Mouse (Mus musculus) testis, postnatal 10 days (tissue): ENCODE results near the gene Sec11a.
"Not testable (repeated sequence)": the region's sequence is repeated elsewhere in the genome, so short reads cannot be mapped to it uniquely, and the experiment has no call there.

ENCODE experiments used
- DNase-seq: peaks from one replicate; pipeline ENCODE4 v3.0.0; 2021; ENCODE audit warnings: low spot score

Sec11a gene

DNA sequence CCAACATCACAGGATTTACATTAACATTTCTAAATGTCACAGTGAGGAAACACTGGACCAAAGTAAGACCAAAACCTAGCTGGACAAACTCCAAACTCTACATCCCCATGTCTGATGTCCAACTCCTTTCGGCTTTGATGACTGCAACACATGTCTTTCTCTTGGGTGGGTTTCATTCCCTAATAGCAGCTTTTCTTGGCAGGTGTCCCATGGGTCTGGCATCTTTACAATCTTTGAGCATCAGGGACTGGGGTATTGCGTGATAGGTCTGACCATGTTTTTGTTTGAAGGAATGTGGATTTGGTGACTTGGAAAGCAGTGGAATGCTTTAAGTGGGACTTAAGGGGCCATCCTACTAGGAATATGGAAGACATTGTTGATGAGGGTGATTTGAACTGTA, 9.3 kb upstream of the Sec11a start:
- no peak for DNase-seq

DNA sequence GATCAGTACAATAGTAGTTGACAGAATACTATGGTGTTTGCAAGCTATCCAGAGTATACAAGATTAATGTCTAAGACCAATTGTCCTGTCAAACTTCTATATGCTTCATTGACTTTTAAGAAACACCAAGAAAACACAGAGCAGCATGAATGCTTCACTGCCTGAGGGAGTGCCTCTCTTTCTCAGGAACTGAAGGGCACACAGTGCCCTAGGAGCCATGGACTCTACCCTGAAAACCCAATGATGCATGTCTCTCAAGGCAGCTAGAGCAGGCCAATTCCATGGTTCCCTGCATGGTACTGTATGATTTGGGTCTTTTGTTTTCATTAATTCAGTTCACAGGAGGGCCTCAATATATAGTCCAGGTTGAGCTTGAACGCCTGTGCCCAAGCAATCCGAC, 6.7 kb upstream of the Sec11a start:
- no peak for DNase-seq

DNA sequence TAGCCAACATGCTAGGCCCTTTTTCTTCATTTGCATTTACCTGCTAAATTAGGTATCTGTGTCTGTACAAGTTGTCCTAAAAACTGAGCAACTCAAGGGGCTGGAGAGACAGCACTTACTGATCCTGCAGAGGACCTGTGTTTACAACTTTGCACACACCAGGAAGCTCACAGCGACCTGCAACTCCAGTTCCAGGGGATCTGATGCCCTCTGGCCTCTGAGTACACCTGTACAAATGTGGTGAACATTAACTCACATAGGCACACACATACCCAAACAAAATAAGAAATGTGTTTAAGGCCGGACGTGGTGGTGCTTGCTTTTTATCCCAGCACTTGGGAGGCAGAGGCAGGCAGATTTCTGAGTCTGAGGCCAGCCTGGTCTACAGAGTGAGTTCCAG, 4.6 kb upstream of the Sec11a start:
- no peak for DNase-seq

DNA sequence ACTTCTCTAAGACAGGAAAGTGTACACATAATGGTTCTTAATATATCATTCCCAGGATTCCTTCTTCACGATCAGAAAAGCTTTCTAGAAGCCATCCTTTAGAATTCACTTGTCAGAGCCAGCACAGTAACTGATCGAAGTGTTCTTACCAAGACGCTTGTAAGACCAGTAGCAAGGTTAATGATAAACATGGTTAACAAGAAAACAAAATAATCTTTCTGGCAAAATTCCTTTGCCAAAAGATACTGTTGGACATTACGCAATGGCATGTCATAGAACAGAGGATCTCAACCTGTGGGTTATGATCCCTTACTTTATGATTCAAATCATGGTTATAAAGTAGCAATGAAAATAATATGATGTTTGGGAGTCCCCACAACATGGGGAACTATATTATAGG, 3.9 kb upstream of the Sec11a start:
- DNase-seq, result no peak

DNA sequence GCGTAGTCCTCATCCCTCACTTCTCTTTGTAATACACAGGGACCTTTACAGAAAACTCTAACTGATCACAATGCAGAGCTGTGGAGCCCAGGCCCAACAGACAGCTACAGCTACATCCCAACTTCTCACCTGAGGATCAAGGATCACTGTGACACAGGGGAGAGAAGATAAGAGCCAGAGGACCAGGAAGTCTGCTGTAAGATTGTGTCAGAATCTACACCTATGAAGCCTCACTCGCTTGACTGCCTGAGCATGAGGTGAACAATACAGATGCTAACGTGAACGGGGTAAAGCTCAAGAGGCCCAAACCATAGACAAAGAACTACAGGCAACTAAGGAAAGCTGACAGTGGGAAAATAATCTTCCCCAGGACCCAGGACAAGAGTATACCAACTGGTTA, 7.8 kb downstream of the Sec11a start:
- no peak for DNase-seq

DNA sequence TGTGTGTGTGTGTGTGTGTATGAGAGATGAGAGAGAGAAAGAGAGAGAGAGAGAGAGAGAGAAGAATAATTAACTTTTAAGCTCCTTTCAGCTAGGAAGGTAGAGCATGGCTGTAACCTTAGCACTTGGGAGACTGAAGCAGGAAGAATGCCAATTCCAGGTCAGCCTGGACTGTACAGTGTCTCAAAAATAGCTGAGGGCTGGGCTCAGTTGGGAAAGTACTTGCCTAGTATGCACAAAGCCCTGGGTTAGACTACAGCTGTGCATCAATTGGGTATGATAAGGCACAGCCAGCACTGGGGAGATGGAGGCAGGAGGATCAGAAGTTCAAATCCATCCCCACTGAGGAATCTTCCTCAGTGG, 10.3 kb downstream of the Sec11a start:
- DNase-seq, result not testable (repeated sequence)

DNA sequence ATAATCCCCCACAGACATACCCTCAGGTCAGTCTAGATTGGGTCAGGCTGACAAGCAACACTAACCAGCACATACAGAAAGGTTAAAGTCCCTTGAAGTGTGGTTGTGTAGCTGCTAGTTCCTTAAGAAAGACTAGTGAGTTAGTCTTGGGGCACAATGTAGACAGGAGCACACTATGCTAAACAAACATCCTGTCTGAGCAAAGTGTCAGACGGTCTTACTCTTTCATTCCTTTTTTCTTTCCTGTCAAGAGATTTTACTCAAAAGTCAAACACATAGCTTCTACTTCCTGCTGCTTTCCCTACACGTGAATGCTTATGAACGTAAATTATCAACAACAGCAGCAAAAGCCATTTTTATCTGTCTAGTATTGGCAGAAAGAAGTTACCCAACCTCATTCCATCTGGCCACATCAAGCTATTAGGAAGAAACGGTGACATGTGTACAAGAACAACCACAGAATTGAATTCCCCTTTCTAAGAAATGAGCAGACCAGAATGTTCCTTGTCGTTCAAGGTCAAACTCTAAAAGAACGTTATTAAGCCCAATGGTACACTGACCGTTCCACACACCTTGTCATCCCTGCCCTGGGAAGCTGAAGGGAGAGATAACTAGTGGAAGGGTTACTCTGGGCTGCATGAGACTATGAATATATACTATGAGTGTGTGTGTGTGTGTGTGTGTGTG, 10.8 kb downstream of the Sec11a start:
- DNase-seq, result not testable (repeated sequence)

DNA sequence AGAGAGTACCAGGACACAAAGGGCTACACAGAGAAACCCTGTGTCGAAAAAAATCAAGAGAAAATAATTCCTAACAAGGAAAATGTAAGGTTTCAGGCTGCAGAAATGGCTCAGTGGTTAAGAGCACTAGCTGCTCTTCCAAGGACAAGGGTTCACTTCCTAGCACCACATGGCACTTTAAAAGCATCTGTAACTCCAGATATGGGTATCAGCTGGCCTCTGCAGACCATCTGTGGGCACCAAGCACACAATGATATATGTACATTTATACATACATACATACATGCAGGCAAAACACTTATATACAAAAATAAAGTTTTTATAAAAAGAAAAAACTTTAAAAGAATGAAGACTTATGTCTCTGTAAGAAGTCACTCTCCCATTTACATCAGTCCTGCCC, 11.7 kb downstream of the Sec11a start:
- no peak for DNase-seq

DNA sequence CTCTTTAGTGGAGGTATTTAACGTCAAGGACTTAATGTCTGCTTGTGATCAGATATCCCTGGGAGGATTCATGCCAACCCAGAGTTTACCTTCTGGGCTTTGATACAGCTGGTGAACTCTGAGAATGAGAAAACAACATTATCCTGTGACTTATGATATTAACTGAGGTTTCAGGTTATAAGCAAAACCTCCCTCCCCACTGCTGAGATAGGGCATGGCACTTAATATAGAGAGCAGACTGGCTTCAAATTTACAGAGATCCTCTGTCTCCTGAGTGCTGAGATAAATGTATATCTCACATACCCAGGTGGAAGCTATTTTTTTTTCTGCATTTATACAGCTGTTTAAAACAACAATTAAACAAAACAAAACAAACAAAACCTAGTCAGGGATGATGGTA, 14.8 kb downstream of the Sec11a start:
- no peak for DNase-seq

DNA sequence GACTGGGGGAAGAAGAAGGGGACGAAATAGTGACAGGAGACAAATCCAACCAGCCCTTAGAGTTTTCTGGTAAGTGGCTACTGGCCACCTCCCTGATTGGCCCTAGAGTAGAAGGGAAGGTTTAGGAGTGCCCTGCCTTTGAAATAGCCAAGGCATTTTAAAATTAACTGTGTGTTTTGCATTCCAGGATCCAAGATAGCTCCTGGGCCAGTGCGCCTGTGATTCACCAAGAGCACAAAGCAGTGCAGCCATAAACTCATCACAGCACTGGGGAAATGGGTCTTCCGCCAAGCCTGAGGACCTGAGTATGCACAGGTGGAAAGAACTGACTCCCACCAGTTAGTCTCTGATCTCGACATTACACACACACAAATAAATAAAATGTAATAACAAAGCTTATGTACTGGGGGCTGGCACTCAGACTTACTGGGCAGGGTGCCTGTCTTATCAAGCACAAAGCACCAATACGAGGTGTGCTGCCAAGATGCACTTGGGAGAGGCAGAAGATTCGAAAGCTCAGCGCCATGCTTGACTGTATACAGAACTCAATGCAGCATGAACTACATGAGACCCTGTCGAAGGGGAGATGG, 15.9 kb downstream of the Sec11a start:
- no peak for DNase-seq

DNA sequence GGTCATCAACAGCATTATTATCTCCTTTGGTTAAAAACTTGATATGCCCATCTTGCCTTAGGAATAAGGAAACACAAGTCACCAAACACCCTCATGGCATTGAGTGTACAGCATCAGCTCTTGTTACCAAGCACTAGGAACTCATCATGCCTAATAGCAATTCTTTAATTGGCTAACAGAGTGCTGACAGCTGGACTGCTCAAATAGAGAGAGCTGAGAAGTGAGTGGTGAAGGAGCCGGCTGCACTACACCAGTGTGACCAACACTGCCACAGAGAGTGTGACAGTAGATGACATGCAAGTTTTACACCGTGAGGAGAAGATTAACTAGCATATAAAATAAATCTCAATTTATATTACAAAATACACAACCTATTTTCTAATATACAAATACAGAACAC, 24.4 kb downstream of the Sec11a start:
- DNase-seq, result no peak

DNA sequence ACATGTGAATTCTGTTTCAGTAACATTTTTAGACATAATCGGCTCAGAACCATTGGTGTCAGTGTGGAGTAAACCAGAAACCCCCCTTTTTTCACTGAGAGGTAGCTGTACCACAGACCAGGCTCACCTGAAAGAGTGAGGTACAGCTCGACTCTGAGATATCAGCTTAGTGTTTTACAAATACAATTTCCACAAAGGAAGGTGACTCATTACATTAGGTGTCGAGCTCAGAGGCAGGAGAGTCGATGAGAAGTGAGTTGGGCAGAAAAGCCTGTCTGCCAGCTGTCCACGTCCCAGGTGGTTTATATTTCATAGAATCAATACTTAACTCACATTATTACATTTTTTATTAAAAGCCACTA, 28.0 kb downstream of the Sec11a start:
- DNase-seq, result no peak

DNA sequence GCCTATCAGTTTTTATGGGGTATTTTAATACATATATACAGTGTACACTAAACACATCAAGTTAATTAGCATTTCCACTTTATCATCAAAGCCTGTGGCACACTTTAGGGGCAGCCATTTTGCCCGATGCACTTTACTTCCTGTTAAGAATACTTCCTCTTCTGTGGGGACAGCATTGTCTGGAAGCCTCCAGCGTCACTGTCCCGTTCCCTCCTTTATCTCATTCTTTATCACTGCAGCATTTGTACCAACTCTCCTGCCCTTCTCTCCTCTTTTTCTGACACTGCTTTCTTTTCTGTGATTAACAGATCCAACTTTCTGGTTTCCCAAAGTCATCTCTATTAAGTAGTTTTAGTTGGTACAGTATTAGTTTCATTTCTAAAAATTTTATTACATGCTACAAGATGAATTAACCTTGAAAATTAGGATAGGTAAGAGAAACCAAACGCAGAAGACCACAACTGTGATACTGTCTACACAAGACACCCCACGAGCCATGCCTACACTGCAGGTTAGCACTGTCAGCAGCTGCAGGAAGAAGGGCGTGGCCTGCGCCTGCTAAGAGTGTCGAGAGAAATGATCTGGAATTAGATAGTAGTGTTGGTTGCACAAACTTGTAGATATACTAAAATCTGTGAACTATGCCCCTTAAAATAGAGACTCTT, 28.5 kb downstream of the Sec11a start:
- DNase-seq, result no peak

DNA sequence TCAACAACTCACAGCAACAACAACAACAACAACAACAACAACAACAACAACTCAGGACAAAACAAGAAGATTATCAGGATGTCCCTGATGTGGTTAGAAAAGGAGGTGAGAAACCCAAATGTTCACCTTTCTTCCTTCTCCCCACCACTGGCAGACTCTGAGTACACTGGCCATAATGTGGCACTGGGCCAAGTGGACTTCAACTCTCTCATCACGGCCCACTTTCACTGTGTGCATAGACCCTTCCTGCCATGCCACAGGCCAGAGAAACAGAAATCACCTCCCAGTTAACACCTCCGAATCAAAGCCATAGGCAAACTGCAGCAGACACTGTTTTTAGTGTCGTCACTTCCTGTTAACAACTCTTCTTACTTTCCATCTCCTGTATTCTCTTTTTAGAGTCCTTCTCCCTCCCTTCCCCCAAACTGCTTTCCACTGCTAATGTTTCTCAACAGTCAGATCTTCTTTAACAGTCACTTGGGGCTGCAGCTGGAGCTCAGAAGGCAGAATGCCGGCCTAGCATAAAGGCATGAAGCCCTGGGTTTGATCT, 29.6 kb downstream of the Sec11a start:
- no peak for DNase-seq

DNA sequence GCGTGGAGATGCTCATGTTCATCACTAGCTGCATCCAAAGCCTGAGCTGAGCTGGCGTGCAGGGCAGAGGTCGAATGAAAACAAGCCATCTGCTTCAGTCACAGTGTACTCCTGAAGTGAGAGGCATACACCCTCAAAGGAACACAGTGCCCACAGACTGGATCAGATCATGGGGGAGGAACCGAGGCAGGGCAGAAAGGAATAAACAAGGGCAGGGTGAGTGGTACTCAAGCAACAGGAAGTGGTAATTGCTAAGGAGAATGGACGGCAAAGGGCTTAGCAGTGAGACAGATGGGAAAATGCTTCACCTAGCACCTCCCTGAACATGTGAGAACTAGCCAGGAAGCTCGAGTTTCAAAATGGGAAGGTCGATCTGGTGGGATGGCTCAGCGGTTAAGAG, 35.1 kb downstream of the Sec11a start:
- no peak for DNase-seq

DNA sequence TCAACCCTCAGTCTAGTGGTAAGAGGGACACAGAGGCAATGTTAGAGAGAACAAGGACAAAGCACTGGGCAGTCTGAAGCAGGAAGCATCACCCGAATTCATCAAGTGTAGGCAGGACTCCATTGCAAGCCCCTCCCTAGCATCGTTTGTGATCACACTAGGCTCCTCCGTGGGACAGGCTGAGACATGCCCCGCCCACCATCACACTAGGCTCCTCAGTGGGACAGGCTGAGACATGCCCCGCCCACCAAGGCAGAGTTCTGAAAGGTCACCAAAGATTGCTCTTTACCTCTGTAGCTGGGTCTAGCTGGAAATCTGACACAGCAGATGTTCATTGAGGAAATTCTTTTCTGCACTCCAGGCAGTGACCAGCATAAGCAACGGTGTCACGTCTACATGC, 36.5 kb downstream of the Sec11a start:
- no peak for DNase-seq

DNA sequence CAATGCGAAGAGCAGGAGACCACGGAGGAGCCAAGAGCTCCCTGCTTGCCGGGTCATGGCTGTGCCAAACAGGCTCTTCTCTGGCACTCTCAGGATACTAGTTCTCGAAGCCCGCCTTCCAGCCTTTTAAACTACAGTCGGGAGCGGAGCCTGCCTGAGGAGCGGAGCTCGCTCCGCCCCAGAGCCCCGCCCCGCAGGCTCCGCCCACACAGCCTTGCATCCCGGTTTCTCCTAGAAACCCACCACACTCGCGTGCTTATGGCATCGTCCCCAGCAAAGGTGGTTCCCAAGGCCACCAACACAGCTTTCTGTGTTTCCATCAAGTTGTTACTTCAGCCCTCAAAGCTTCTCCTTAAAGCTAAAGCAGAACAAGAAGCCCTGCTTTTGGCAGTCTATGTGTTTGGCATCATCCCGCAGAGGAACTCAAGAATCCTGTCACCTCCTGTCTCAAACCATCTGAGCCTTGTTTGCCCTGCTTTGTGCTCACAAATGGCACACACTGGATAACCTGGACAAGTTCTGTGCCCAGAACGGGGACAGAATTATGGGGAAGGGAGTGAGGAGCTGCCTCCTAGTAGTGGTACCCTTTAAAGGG, 42.6 kb downstream of the Sec11a start, which contains the start of gene Nmb:
TSS of gene Nmb (minus strand) at position 156 of the 595 bp plus-strand sequence.
- DNase-seq, result peak; percentile 88

DNA sequence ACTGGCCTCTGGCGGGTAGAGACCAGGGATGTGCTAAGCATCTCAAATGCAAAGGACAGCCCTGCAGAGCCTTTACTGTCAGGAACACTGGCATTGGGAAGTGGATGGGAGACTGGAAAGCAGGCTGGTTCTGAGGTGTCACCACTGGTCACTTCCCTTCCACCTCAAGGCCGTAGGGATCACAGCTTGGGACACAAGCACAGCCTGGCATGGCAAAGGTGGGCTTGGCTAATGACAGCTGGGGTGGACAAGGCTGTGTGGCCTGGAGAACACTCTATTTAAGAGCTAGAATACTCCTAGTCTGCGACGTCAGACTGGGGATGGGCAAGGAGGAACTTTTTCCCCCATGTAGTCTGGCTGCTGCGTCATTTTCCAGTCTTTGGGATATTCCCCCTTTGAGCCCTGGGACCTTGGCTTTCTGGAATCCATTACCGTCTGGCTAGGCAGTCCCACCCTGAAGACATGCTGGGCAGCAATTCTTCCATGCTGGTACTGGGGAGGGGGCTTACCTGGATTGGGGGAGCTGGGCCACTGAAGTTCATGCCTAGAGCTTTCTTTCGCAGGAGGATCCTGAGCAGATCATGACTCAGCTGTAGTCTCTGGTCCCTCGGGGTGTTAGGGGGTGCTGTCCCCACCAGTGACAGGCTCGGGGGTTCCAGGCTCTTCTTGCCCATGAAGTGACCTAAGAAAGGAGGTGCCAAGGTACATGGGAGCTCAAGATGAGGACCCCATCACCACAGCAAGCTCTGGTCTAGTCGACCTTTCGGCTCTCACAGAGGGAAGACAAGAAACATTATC, 43.8 kb downstream of the Sec11a start:
- no peak for DNase-seq

DNA sequence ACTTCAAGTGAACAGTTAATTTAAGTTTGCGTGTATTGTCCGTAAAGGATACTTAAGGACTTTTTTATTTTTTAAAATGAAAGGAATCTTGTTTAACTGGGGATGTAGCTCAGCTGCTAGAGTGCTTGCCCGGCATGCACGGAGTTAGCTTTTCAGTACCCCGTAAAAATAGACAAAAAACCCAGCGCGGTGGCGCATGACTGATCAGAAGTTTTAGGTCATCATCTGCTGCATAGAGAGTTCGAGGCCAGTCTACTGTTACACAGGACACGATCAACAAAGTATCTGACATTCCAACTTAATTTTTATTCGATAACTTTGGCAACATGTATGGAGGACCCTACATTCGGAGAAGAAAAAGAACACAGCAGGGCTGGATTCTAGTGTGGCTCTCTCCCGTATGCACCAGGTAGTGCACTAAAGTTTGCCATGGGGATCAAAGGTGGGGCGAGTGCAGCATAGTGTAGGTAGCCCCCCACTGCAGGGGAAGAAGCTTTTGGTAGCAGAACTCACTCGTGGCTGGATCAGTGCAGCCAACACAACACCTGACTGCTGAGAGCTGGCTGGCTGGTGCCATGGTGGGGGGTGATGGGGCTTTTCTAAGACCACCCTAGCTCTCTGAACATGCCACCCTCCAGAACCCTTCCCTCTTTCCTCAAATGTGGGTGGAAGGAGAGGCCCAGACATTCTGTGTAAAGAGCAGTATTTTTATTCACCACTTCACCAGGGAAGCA, 45.9 kb downstream of the Sec11a start:
- no peak for DNase-seq

DNA sequence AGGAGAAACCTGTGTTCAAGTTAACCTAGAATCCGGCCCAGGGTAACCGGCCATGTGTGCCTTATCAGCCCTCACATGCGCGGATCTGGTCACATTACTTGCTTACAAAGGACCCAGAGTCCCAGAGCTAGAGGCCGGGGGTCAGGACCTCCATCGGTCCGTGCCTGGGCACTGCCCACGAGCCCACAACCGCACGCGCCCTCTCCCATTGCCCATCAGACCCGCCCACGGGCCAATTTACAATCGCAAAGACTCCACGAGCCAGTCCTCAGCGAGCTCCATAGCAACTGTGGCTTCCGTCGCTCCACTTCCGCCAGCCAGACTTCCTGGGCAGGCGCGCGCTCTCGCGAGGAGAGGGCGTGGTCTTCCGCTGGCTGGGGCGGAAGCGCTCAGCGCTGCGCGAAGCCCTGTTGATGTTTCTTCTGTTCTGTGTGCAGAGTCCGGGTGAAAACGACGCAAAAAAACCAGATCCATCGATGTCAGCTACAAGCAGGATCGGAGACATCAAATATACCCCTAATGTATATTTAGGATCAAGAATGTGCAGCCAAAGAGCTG, 46.6 kb downstream of the Sec11a start, which contains the start of gene Wdr73:
TSS of gene Wdr73 (minus strand) at position 326 of the 558 bp plus-strand sequence.
- DNase-seq, result peak; percentile 93

DNA sequence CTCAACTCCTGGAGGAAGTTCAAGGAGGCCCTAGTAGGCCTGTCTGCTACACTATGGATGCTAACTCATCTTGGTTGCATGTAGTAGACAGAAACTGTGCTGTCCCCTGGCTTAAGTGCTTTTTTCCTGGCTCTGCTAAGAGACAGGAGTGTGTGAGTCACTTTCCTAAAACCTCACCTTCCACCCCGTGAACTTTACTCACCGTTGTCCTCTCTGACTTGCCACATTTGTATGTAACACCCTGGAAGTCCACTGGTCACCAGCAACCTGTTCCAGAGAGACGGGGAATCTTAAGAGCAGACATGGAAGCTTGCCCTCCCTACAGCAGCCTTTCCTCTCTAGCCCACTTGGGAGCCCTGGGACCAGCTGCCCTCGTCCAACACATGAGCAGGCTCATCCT, 49.9 kb downstream of the Sec11a start:
- no peak for DNase-seq
